Mouse (Mus musculus) cerebellum, adult 2 months (tissue): ENCODE measurements around the gene Gm20708.

Source experiments
- CTCF ChIP-seq: fragments of 200-500 bp; IDR thresholded peaks from 2 replicates; pipeline ENCODE4 v1.5.1; 2011; ENCODE audit warnings: low read depth, mild to moderate bottlenecking, control low read depth, low read length, moderate library complexity, borderline replicate concordance; ENCODE audit not compliant: insufficient read depth
- POLR2A ChIP-seq: fragments of 200-500 bp; IDR thresholded peaks from 2 replicates; pipeline ENCODE4 v1.6.1; 2011; ENCODE audit warnings: low read length, control low read depth, borderline replicate concordance; ENCODE audit not compliant: insufficient read depth

DNA sequence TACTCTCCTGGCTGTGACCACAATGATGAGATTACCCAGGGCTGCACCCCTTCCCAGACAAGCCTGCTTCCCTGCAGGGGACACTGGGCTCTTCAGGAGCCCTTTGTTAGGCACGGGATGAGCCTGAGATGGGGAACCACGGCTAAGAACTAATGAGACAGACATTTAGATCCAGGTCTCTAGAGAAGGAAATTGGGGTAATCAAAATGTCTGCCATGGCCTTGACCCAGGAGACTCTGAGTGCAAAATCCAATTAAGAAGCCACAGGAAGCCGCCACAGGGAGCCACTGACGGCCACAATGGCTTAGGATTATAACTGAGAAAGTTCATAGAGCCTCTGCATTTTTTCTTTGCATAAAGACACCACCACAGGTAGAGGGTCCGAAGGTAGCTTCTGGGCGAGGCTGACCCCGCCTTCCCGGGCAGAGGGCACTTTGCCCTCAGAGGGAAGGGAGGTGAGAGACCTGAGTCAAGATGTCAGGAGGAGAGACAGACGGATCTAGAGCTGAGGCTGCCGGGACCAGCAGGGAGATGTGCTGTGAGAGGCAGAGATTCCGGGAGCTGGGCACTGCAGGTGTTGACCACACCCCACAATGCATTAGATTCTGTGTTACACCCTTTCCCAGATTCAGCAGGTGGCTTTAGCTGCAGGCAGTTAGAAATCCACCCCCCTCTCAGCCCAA is 53.8 kb downstream of the Gm20708 start:
- no peak for TF ChIP-seq CTCF
- TF ChIP-seq POLR2A = no peak
